Mouse (Mus musculus) heart, adult 18-20 months (tissue): ENCODE data around the gene Ppif. TPM values are rescaled to one million over a fixed set of nuclear protein-coding genes. Genes with fewer than 3 reads are reported as not detected.

Experiments used
- DNase-seq, 2 experiments: peaks; one replicate each; pipeline ENCODE4 v3.0.0; 2021 to 2022; ENCODE audit warnings: mixed read lengths in 1 of 2
- total RNA-seq, 2 experiments: library from RNA; stranded (reverse); gene quantifications; 2 replicates each; pipeline ENCODE4 v1.2.3; 2021

The Ppif gene
- total RNA-seq, 2 experiments from 2014 or later: 287 to 306 TPM

DNA sequence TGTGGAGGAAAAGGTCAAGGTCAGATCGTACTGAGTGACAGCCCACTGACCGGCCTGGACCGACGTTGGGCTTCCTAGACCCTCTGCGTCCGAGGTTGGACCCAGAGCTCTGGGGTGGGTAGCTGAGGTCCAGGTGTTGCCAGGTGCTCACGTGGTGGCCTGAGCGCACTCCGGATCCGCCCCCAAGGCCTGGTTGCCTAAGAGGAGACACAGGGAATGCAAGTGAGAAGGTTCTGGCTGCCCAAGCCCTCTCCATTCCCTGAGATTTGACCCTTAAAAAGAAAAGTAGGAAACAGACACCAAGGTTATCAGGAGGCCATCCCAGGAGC is 579 bp downstream of the Ppif start:
- DNase-seq: no peak

GRCm38 (mm10) chr14:25695059-25695458 is 1.1 kb downstream of the Ppif start:
- DNase-seq: peak in 1 of 2 experiments; percentile 22

GRCm38 (mm10) chr14:25696356-25696755 is 2.4 kb downstream of the Ppif start:
- DNase-seq: peak; percentile 56

GRCm38 (mm10) chr14:25701986-25702385 is 8.0 kb downstream of the Ppif start:
- DNase-seq: peak in 1 of 2 experiments; percentile 46

- DNase-seq: peak; percentile 77 to 83
These were observed 13.8 kb downstream of the Ppif start for GRCm38 (mm10) chr14:25707691-25708181.

GRCm38 (mm10) chr14:25708451-25708850 is 14.5 kb downstream of the Ppif start:
- DNase-seq: peak; percentile 80 to 91

- DNase-seq: peak; percentile 71 to 82
These were observed 15.0 kb downstream of the Ppif start for GRCm38 (mm10) chr14:25708917-25709316.

DNA sequence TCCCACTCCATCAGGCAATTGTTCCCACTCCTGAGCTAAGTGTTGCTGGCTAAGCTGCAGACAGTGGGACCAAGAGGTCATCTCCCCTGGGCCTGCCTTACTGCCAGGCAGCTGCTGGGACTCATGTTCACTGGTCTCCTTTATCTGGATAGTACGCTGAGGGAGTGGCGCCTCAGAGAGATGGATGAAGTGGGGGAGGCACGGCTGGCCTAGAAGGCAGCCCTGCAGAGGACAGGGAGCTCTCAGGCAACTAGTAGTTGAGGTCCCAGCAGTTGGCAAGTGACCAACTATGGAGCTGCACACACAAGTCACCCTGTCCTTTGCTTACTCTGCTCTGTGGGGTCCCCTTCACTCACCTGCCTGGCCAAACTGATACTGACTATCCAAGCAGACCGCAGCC is 16.1 kb downstream of the Ppif start:
- DNase-seq: peak; percentile 58 to 79

DNA sequence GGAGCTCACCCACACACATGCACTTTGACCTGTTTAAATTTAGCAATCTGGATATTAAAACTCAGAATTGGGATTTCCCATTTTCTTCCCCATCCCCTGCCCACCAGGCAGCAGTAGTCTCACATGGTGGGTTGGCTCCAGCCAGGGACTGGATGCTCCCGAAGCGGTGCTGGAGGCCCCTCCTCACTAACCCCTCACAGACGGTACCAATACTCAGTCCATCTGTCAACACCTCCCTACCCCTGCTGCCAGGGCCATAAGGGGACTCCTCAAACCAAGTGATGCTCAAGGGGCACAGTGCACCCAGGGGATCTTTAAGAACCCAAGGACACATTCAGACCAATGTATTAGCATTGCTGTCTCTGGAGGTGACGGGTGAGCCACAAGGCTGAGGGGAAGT is 16.7 kb downstream of the Ppif start:
- peak in 1 of 2 experiments; percentile 25 for DNase-seq

DNA sequence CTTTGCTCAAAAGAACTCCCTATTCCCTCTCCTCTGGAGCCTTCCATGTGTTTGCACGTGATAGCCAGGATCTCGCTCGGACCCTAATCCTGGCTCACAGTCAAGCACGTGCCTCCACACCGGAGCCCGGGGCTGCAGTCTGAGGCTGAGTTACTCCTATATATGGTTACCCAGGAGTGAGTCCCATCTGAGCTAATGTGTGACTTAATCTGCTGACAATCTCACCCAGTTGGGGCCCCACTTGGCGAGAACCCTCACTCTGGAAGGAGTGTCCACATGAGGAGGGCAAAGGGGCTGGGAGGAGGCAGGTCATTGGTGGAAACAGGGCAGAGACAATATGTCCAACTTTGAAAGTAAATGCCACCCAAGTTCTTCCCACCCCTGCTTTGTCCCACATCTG is 17.2 kb downstream of the Ppif start:
- DNase-seq: no peak

GRCm38 (mm10) chr14:25711602-25712001 is 17.6 kb downstream of the Ppif start:
- DNase-seq: no peak

GRCm38 (mm10) chr14:25713443-25713842 is 19.5 kb downstream of the Ppif start:
- peak in 1 of 2 experiments; percentile 34 for DNase-seq

DNA sequence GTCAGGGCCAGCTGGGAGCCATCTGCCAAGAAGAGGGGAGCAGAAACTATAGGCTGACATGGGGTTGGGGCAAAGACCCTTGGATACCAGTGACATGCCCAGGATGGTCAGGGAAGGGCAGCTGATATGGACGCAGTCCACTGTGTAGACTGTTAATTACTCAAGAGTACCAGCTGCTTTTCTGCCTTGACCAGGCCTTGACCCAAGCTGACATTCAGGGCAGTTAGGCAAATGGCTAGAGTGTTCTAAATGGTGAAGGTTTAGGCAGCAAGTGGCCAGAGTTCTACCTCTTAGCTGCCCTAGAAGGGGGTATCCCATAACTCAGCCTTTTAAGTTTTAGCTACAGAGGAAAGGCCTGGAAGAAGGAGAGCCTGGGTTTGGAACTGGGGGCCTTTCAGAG is 22.6 kb downstream of the Ppif start:
- no peak for DNase-seq

DNA sequence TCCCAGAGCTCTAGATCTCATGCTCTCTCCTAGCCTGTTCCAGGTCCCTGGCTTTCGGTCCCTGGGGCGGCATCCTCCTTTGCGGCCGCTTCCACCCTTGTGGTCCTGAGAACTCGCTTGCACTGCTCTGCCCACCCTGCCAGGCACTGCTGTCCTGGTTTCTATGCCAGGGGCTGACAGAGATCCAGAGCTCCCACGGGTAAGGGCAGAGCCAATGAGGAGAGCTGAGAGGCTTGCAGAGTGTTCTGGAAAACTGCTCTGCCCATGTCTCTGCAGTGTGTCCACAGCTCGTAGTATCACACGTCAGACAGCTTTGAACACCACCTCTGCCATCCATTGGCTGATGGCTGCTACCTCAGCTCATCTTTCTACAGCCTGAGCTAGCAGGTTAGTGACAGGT is 23.8 kb downstream of the Ppif start:
- DNase-seq: no peak

- peak; percentile 74 to 82 for DNase-seq
These were observed 24.5 kb downstream of the Ppif start for GRCm38 (mm10) chr14:25718471-25718870.

DNA sequence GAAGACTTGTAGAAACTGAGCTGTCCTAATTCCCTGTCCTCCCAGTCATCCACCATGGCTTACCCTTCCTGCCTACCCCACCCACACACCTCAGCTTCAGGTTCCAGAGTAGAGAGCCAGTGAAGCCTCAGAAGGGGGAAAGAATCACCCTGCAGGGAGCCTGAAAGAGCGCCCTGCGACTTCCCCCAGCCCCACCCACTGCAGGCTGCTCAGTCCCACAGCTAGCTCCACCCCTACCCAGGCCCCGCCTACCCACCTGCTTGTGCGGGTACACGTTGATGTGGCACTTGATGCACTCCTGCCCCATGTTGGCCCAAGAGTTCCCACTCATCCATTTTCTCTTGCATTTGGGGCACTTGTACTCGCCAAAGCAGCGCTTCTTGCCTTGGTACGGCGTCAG is 25.4 kb downstream of the Ppif start:
- no peak for DNase-seq

- no peak for DNase-seq
These were observed 27.2 kb downstream of the Ppif start for GRCm38 (mm10) chr14:25720962-25721707.

- DNase-seq: peak in 1 of 2 experiments; percentile 61
These were observed 31.1 kb downstream of the Ppif start for GRCm38 (mm10) chr14:25725032-25725497.

DNA sequence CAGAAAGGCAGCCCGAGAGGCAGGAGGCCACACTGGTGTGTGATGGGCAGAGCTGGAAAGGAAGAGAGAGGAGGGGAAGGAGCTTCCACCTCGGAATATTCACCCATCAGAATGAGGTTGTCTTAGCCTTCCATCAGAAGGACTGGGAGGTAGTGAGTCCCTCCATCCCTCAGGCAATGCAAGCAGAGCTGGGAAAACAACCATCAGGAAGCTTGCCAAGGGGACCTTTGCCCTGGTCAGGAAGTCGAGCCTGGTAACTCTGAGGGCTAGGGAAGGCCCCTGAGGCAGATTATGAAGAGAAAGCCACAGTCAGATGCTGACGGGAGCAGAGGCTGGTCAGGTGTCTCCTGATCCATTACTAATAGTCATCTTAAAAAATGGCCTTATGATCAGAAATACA is 31.7 kb downstream of the Ppif start:
- no peak for DNase-seq

GRCm38 (mm10) chr14:25726226-25727148 is 32.5 kb downstream of the Ppif start:
- DNase-seq: peak in 1 of 2 experiments; percentile 84

GRCm38 (mm10) chr14:25727149-25727510 is 33.2 kb downstream of the Ppif start:
- DNase-seq: no peak

DNA sequence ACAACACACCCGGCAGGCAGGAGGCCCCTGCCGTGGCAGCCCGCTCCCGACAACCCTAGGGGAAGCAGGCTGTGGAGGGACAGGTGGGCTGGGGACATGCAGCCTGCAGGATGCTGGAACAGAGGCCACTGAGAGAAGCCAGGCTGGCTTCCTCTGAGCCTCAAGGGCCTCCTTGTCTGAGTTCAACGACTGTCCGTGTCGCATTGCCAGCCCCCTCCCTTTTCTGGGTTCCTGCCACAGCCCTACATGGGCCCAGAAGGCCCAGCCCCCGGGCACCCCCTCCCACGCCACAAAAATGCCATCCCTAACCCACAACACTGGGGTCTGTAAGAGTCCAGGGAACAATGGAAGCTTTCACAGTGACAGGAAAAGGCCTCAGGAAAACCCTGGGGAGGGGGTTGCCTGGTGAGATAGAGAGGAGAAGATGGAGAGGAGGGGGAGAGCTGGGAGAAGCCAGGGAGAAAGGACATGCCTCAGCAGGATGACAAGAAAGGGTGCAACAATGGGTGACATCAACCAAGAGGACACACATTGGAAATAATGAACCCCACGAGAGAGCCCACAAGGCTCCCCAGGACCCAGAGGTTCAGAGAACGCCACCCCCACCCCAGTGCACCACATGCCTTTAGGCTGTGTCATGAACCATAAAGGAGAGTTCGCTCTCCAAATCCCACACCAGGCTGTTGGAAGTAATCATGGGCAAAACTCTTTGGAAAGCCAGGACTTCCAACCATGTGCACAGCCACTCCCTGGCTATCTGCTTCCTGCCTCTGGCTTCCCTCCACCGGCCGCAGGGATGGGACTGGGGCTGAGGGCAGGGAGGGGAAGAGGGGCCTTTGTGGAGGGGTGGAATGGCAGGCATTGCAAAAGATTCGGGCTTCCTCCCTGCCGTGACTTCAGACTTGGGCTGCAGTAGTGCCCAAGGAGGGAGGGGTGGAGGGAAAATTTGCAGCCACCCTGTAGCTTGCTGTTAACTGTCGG is 41.1 kb downstream of the Ppif start:
- peak; percentile 66 to 82 for DNase-seq
